Mouse (Mus musculus) kidney, postnatal 0 days (tissue): ENCODE results near the gene Tsc22d3. TPM values are rescaled to one million over a fixed set of nuclear protein-coding genes. Genes with fewer than 3 reads are reported as not detected.
"Not testable (repeated sequence)": the region's sequence is repeated elsewhere in the genome, so short reads cannot be mapped to it uniquely, and the experiment has no call there.

Experiments
- ATAC-seq: fragments of 200-750 bp; cut with Nextera tagmentation; replicated peaks from 2 replicates; pipeline ENCODE4 v1.8.0; 2017; ENCODE audit warnings: low read depth, moderate number of reproducible peaks, moderate TSS enrichment, moderate library complexity; ENCODE audit not compliant: low FRiP score
- DNase-seq: peaks from one replicate; pipeline ENCODE4 v3.0.0-alpha.2; 2016; ENCODE audit warnings: low spot score
- H3K27ac ChIP-seq: fragments of 300-500 bp; sonication (generic); 2 replicates; pipeline ENCODE4 v1.5.1; 2014; ENCODE audit warnings: mild to moderate bottlenecking
- H3K27me3 ChIP-seq: fragments of 300-500 bp; sonication (generic); 2 replicates; pipeline ENCODE4 v1.6.1; 2014; ENCODE audit warnings: low read length, mixed read lengths; ENCODE audit not compliant: insufficient read depth
- H3K36me3 ChIP-seq: fragments of 300-500 bp; sonication (generic); 2 replicates; pipeline ENCODE4 v1.6.1; 2014; ENCODE audit warnings: low read length, mixed read lengths; ENCODE audit not compliant: insufficient read depth
- H3K4me1 ChIP-seq: fragments of 300-500 bp; sonication (generic); replicated peaks from 2 replicates; pipeline ENCODE4 v1.6.1; 2014; ENCODE audit warnings: antibody characterized with exemption, low read length, mixed read lengths; ENCODE audit not compliant: insufficient read depth
- H3K4me2 ChIP-seq: fragments of 300-500 bp; sonication (generic); 2 replicates; pipeline ENCODE4 v1.6.1; 2014; ENCODE audit warnings: mild to moderate bottlenecking, low read length, moderate library complexity, mixed read lengths
- H3K4me3 ChIP-seq: fragments of 300-500 bp; sonication (generic); replicated peaks from 2 replicates; pipeline ENCODE4 v1.5.1; 2014; ENCODE audit warnings: low read depth, low read length
- H3K9ac ChIP-seq: fragments of 300-500 bp; sonication (generic); 2 replicates; pipeline ENCODE4 v1.6.1; 2014; ENCODE audit warnings: low read depth, low read length
- H3K9me3 ChIP-seq: fragments of 300-500 bp; sonication (generic); replicated peaks from 2 replicates; pipeline ENCODE4 v1.6.1; 2016; ENCODE audit warnings: low read length, inconsistent platforms, mixed read lengths
- CTCF ChIP-seq: IDR thresholded peaks from 2 replicates; pipeline ENCODE4 v1.5.1; 2016; ENCODE audit warnings: antibody characterized with exemption, low read depth, mild to moderate bottlenecking, moderate library complexity
- whole genome bisulfite sequencing: fragments of 180-500 bp; shearing (Covaris S2); extraction: QIAGEN DNeasy Blood & Tissue Kit; methylation state at CpG from one replicate; pipeline ENCODE4 v1.1.7; 2014; 5-methylcytosine and 5-hydroxymethylcytosine counted together
- polyA plus RNA-seq: library from polyadenylated mRNA; unstranded; fragments of >200 nt; fragmentation: Nextera tagmentation; extraction: Ambion mirVana; gene quantifications from 2 replicates; pipeline ENCODE4 v1.2.1, GENCODE M21; 2015

Tsc22d3 gene
- polyA plus RNA-seq, 1 experiment from 2014 or later, result 88.0 TPM

DNA sequence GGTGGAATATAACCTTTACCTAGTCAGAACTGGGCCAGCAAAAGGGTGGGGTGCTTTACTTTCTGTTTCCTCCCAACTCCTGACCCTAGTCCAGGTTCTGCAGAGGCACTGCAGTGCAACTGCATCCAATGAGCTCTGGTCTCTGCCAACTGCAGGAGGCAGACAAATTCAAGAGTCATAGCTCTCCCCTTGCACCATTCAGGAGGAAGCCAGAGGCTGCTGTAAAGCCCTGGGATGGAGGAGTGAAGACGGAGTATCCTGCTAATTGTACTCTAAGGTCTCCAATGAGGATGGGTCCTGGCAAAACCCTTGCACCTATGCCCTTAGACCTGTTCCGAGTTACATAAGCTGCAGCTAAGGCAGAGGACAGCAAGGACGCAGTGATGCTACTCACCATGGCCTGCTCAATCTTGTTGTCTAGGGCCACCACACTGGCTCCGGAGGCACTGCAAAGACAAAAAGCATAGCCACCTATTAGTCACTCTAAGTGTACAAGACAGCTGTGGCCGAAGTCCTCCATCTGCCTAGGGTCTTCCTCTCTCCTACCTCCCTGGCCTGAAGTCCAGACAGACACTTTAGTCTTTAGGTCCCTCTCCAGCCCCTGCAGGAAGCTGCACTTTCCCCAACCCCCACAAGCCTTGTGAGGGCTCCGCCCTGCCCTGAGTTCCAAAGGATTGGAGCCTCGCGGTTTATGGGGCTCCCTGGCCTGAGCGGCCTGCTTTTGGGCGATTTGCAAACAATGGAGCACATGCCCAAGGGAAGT is 58.6 kb downstream of the Tsc22d3 start:
- TF ChIP-seq CTCF, result no peak
- WGBS, result 26% methylated on average over 10 of the region's 10 CpGs
- Histone ChIP-seq H3K9me3 (no peaks in the 10 kb centered on the region), H3K4me3 (peak overlapping the region; percentile 47), H3K27ac (peak overlapping the region; percentile 88), H3K27me3 (no peaks in the 10 kb centered on the region), H3K36me3 (no peaks in the 10 kb centered on the region), H3K4me1 (no peaks in the 10 kb centered on the region), H3K9ac (peak overlapping the region; percentile 67), H3K4me2 (peak overlapping the region; percentile 63)
- peak; percentile 28 for DNase-seq
- peak; percentile 33 for ATAC-seq

- H3K4me2 ChIP-seq, result peak overlapping the region; percentile 63
- 77% methylated on average over 15 of the region's 15 CpGs for WGBS
- no peaks in the 10 kb centered on the region for H3K36me3 ChIP-seq
- TF ChIP-seq CTCF, result 0 out of 2 replicates have a peak, but pooled peaks have one; percentile 7
- H3K27me3 ChIP-seq, result no peaks in the 10 kb centered on the region
- H3K27ac ChIP-seq, result no peak overlapping the region
- DNase-seq (no peak), ATAC-seq (no peak)
- no peak overlapping the region for H3K9ac ChIP-seq
- no peaks in the 10 kb centered on the region for H3K4me1 ChIP-seq
- H3K4me3 ChIP-seq, result no peak overlapping the region
- H3K9me3 ChIP-seq, result no peaks in the 10 kb centered on the region
These were observed 59.9 kb downstream of the Tsc22d3 start for GRCm38 (mm10) chrX:140540500-140541114.

DNA sequence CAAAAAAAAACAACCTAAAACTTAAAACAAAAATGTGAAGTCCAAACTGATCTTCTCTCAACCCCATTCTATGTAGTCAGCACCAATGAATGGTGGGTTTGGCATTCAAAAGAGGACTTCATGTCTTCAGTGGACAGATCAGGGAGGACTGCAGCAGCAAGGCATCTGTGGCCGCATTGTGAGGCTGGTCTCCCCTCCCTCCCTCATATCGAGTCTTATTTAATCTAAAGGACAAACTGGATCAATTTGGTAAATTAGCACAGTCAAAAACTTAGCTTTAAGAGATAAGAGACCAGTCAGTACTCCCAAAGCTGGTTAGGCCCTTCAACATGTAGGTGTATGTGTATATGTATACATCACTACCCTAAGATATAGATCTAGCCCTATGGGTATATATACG is 60.6 kb downstream of the Tsc22d3 start:
- H3K27me3 ChIP-seq, ATAC-seq, H3K36me3 ChIP-seq, DNase-seq, H3K9ac ChIP-seq, H3K27ac ChIP-seq, H3K9me3 ChIP-seq, H3K4me1 ChIP-seq, H3K4me2 ChIP-seq, H3K4me3 ChIP-seq: not testable (repeated sequence)
- WGBS, result 90% methylated on average over 3 of the region's 3 CpGs

DNA sequence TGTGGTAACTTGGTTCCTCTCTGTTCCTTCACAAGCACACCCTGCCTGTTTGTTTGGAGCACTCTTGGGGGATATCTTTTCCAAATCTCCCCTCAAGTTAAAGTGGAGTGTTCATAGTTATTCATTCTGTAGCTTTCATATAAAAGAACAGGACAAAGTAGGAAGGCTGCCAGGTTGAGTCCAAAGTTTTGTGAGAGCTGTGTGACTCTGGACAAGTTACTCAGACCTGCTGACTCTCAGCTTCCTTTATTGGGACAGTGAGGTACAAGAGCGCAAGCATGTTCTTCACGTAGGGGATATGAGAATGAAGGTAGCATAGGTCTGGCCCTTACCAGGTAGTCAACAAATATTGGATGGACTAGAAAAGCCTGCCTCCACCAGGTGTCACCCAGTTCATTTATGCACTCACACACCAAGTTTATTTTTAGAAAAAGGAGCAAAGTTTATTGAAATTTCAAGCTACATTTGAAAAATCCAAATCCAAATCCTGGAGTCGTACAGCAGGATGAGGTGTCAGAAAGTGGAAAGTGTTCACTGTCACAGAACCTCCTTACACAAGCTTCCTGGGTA is 61.3 kb downstream of the Tsc22d3 start:
- H3K4me3 ChIP-seq, result no peak overlapping the region
- H3K4me1 ChIP-seq, result no peaks in the 10 kb centered on the region
- DNase-seq (no peak), ATAC-seq (no peak)
- H3K9me3 ChIP-seq, result no peaks in the 10 kb centered on the region
- H3K27ac ChIP-seq, result no peak overlapping the region
- H3K36me3 ChIP-seq, result no peaks in the 10 kb centered on the region
- no peak overlapping the region for H3K9ac ChIP-seq
- H3K4me2 ChIP-seq, result no peak overlapping the region
- TF ChIP-seq CTCF, result no peak
- no peaks in the 10 kb centered on the region for H3K27me3 ChIP-seq
- WGBS, result 89% methylated on average over 3 of the region's 3 CpGs

DNA sequence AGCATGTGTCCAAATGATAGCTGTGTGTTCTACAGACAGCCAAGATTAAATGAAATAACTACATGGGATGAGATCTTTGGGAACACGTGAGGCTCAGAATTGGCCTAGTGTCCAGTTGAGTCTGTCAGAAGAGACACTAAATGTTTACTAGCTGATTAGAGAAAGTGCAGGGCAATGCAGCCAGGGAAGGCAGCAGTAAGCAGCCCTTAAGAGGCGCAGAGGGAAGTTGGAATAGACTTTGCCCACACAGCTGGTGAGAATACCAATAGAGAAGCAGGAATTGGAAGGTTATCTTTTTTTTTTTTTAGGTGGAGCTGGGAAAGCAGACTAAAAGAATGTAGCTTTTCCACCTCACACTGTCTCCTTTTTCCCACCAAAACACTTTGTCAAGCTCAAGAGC is 61.8 kb downstream of the Tsc22d3 start:
- Histone ChIP-seq H3K27ac (no peak overlapping the region), H3K4me3 (no peak overlapping the region), H3K4me1 (no peaks in the 10 kb centered on the region), H3K36me3 (no peaks in the 10 kb centered on the region), H3K9me3 (no peaks in the 10 kb centered on the region), H3K27me3 (no peaks in the 10 kb centered on the region), H3K4me2 (no peak overlapping the region), H3K9ac (no peak overlapping the region)
- WGBS, result 69% methylated on average over 2 of the region's 2 CpGs
- DNase-seq (no peak), ATAC-seq (no peak)
- TF ChIP-seq CTCF, result no peak

DNA sequence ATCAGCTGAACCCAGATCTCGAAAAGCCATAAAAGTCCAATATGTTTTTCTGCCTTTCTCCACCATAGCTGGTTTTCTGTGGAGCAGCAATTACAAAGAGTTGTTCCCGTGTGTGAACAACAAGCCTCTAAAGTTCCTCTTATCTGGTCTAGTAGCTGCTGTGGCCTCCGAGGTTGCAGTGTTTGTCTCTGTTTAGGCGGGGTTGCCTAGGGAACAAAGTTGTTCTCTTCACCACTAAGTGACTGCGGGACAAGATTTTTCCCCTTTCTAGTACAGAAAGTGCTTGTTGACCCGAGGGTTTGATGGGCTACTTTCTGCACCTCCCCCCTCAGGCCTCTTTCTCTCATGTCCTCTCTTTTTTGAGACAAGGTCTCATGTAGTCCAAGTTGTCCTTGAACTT is 62.8 kb downstream of the Tsc22d3 start:
- ATAC-seq (no peak), DNase-seq (peak; percentile 34)
- no peaks in the 10 kb centered on the region for H3K4me1 ChIP-seq
- H3K36me3 ChIP-seq, result no peaks in the 10 kb centered on the region
- H3K27me3 ChIP-seq, result no peaks in the 10 kb centered on the region
- TF ChIP-seq CTCF, result no peak
- H3K9ac ChIP-seq, result no peak overlapping the region
- H3K27ac ChIP-seq, result no peak overlapping the region
- no peak overlapping the region for H3K4me3 ChIP-seq
- 44% methylated on average over 6 of the region's 6 CpGs for WGBS
- no peaks in the 10 kb centered on the region for H3K9me3 ChIP-seq
- H3K4me2 ChIP-seq, result no peak overlapping the region
